Mouse (Mus musculus): ENCODE results near the gene Il33.

Gene Il33

GRCm38 (mm10) chr19:29924638-29925258, at the start of gene Il33:
Gene Il33 (plus strand): TSS chr19:29925114.
- peak; percentile 79 for DNase-seq

GRCm38 (mm10) chr19:29877422-29878291, 47.3 kb upstream of the Il33 start:
- DNase-seq = no peak

GRCm38 (mm10) chr19:29878896-29879504, 45.9 kb upstream of the Il33 start:
- DNase-seq = no peak

GRCm38 (mm10) chr19:29880918-29881317, 44.0 kb upstream of the Il33 start:
- no peak for DNase-seq

DNA sequence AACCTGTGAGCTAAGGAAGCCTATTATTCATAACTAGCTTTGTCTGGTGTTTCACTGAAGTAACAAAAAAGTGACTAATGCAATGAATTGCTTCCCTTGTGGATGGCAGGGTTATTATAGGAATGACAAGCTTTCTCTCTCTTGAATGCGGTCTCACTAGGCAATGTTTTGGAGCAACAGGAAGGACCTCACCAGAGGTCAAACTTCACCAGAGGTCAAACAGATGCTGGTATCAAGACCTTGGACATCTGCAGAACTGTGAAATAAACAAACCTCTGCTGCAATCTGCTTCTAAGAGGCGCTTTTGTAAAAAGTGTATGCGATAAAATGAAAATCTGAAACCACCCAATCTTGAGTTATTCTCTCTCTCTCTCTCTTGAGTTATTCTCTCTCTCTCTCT, 42.2 kb upstream of the Il33 start:
- DNase-seq = no peak

DNA sequence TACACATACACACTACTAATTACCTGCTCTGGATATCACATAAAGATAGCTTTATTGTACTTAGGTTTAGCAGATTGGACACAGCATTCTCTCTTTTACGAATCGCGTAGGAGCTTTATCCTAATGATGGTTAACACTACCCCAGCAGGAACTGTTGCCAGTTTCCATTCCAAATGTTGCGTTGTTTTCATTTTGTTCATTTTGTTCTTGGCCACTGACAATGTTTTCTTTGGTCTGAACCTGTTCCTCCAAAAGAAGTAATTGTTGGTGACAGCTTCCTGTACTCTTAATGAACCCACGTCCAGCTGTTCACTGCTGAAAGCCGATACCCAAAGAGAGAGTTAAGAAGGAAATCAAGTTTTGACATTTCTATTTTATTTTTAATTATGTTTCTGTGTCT, 39.4 kb upstream of the Il33 start:
- DNase-seq = peak; percentile 42

GRCm38 (mm10) chr19:29887476-29887875, 37.4 kb upstream of the Il33 start:
- DNase-seq = no peak

GRCm38 (mm10) chr19:29888946-29889345, 36.0 kb upstream of the Il33 start:
- no peak for DNase-seq

GRCm38 (mm10) chr19:29891981-29892380, 32.9 kb upstream of the Il33 start:
- no peak for DNase-seq

- no peak for DNase-seq
Measured at GRCm38 (mm10) chr19:29892786-29893185, 32.1 kb upstream of the Il33 start.

- no peak for DNase-seq
Measured at GRCm38 (mm10) chr19:29893718-29894273, 31.1 kb upstream of the Il33 start.

GRCm38 (mm10) chr19:29894381-29894780, 30.5 kb upstream of the Il33 start:
- DNase-seq = no peak

DNA sequence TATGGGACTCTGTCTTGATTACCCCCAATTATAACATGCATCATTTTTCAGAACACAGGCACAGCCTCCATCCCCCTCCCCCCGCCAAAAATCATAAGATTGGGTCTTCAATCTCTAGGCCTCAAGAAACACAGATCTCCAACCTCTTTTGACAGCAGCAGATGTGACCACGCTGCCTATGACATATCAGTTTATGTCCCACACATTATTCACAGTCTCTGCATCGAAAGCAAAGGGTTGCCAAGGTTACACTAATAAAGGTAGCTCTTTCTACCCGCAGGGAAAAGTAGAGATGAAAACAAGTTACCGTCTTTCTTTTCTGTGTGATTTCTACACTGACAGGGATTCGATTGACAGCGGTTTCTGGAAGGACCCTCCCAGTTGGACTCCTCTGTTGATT, 29.9 kb upstream of the Il33 start:
- DNase-seq = no peak

GRCm38 (mm10) chr19:29900318-29900717, 24.6 kb upstream of the Il33 start:
- no peak for DNase-seq

DNA sequence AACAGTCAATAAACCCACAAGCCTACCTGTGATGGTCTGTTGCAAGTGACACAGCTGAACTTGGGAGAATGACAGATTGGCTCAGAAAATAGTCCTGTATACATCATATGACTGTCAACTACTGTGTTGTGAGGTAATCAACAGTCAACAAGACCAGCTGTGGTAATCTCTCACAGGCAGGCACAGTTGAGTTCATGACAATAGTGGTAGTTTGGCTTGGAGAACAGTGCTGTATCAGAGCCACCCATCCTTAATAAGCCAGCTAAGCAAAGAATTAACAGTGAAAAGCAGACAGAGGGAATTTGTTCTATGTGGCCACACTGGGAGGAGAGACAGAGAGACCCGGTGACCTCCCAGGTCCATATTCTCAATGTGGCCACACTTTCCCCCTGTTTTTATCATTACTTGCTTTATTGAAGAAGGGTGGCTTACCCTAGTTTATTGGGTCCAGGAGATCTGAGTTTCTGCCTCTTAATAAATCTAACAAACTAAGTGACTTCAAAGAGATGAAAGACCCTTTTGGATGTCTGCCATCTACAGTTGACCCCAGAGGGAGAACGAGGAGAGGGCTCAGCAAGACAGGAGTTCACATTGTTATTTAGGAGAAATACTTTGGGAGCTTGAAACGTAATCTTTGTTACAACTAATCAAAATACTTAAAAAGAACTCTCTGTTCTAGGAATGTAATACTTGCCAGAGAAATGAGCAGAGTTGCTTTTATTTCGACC, 22.4 kb upstream of the Il33 start:
- DNase-seq = peak; percentile 76

DNA sequence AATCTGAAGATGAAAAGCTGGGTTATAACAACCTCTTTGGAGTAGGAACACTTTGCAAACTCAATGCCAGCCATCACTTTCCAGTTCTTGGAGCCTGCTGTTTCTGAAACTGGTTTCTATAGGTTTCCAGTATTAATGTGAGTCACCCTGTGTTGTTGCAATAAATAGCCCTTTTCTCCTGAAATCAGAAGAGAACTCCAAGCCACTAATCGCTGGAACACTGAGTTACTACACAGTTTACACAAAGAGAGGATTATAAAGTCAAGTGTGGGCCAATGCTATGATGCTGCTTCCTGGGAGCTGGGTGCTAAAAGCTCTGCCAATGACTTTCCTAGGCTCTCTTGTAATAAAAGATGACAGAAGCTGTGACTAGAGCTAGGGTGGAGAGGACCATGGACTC, 19.0 kb upstream of the Il33 start:
- no peak for DNase-seq

- no peak for DNase-seq
Measured at GRCm38 (mm10) chr19:29909166-29909565, 15.7 kb upstream of the Il33 start.

DNA sequence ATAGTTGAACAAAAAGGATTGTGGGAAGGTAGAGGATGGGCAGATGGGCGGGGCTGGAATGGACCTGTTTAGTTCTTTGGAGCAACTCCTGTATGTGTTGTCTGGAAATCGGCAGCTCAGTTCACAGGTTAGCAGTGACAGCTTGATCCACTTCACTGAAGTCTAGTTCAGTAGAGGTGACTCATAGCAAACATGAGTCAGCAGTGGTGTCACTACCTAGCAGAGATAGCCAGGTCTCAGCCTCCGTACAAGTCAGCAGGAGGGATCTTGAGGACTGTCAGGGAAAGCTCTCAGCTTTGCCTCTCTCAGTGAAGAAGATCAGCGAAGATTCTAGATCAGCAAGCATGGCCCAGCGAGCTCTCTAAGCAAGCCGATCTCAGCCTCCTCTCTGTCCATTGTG, 13.0 kb upstream of the Il33 start:
- DNase-seq = no peak

DNA sequence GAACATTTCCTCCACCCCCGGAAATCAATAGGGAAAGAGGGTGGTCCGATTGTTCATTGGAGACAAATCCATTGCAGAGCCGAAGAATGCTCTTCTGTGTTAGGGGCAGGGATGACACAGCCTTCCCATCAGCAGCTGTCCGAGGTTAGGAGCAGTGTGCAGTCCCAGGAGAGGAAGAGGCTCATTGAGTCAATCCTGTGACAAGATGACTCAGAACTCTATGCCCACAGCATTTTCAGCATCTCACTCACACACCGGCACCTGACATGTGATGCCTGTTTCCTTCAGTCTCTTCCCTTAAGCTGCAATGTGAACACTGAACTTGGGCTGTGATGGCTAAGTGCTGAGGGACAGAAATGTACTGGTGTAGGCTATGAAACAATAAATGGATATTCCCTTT, 7.5 kb upstream of the Il33 start:
- DNase-seq = peak; percentile 56

GRCm38 (mm10) chr19:29926101-29926755, 1.3 kb downstream of the Il33 start:
- no peak for DNase-seq

DNA sequence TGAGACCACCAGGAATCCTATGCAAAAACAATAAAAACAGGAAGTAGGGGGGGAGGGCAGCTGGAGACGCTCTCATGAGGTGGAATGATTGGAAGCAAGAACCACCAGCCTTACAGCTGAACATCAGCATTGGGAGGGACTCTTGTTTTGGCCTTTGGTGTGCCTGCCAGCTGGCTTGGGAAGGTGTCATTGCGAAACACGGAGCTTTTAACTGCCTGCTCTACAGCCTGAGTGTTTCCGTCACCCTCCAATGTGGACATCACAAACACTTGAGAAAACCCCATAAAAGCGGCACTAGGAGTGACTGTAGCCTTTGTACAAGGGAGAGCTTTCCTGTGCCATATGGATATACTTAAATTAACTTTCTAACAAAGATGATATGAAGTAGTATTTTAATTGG, 5.4 kb downstream of the Il33 start:
- DNase-seq = no peak

GRCm38 (mm10) chr19:29937445-29937844, 12.5 kb downstream of the Il33 start:
- DNase-seq = no peak

Data from layer of hippocampus, adult 9-11 months (tissue).